In genomic region chr15:81796228-81796627, GRCm38 (mm10) we compare ENCODE assay signal across 8 mouse cellular contexts. TPM values are rescaled to one million over a fixed set of nuclear protein-coding genes. Genes with fewer than 3 reads are reported as not detected.
DNase-seq lines count a peak whose midpoint lies in the region; ATAC-seq and TF ChIP-seq lines count a peak whose summit lies in the region.
"Had no signal": no experiment of that assay in that cellular context is flagged by ENCODE, and none has a peak within 500 bp of the region (broad histone marks: within the 10 kb centered on the region; RNA-seq: fewer than 3 reads in every experiment).

No protein-coding gene starts in this region.

- no peak for TF ChIP-seq POLR2A in liver, adult 2 months (IDR thresholded peaks at IDR 0.05; ENCODE audit: extremely low read depth, insufficient read depth, low read length)
- TF ChIP-seq POLR2A in kidney, adult 2 months (IDR thresholded peaks at IDR 0.05; ENCODE audit: low read depth, low read length), result no peak

- no peak overlapping the region for H3K4me3 ChIP-seq in liver, adult 2 months (ENCODE audit: insufficient read depth, low read depth, low read length)
- H3K4me3 ChIP-seq in liver, embryonic 11.5 days (ENCODE audit: low read depth, low read length), result no peak overlapping the region
- H3K4me3 ChIP-seq in kidney, adult 2 months (ENCODE audit: insufficient read depth, low read depth, low read length), result no peak overlapping the region
- H3K4me3 ChIP-seq in neural tube, embryonic 12.5 days, result no peak overlapping the region
- no peak overlapping the region for H3K4me3 ChIP-seq in forebrain, embryonic 10.5 days
- H3K4me3 ChIP-seq: limb, embryonic 13.5 days had no signal

- H3K79me2 ChIP-seq in liver, adult 2 months (ENCODE audit: control insufficient read depth, insufficient read depth, low read length), result no peaks in the 10 kb centered on the region

- H3K27ac ChIP-seq in liver, adult 2 months (replicated peaks; ENCODE audit: insufficient read depth, low read depth, low read length), result no peak overlapping the region
- no peak overlapping the region for H3K27ac ChIP-seq in liver, embryonic 11.5 days (ENCODE audit: low read depth, low read length)
- peak overlapping the region; percentile 58 for H3K27ac ChIP-seq in kidney, adult 2 months (ENCODE audit: insufficient read depth, low read depth, low read length)
- H3K27ac ChIP-seq in neural tube, embryonic 12.5 days, result no peak overlapping the region
- H3K27ac ChIP-seq in forebrain, embryonic 10.5 days, result no peak overlapping the region
- H3K27ac ChIP-seq: limb, embryonic 13.5 days had no signal

- no peaks in the 10 kb centered on the region for H3K9me3 ChIP-seq in liver, embryonic 11.5 days (ENCODE audit: control insufficient read depth, low read length)
- H3K9me3 ChIP-seq in neural tube, embryonic 12.5 days, result no peaks in the 10 kb centered on the region
- no peaks in the 10 kb centered on the region for H3K9me3 ChIP-seq in forebrain, embryonic 10.5 days
- H3K9me3 ChIP-seq: limb, embryonic 13.5 days had no signal

- TF ChIP-seq CTCF in liver, adult 2 months (IDR thresholded peaks at IDR 0.05; ENCODE audit: low read depth, low read length), result peak; percentile 54
- TF ChIP-seq CTCF in kidney, adult 2 months (conservative IDR thresholded peaks at IDR 0.05; ENCODE audit: insufficient read depth, insufficient read length, low read depth, low read length), result peak; percentile 61

- H3K4me1 ChIP-seq in liver, adult 2 months (ENCODE audit: control insufficient read depth, insufficient read depth, low read length), result peaks cover 7% of the 10 kb centered on the region
- H3K4me1 ChIP-seq in liver, embryonic 11.5 days (replicated peaks; ENCODE audit: control insufficient read depth, insufficient read depth, low read length), result peaks cover 5% of the 10 kb centered on the region; the same call in 1 of the 2 replicates
- peaks cover 25% of the 10 kb centered on the region for H3K4me1 ChIP-seq in kidney, adult 2 months (ENCODE audit: control insufficient read depth, insufficient read depth, low read length)
- H3K4me1 ChIP-seq in neural tube, embryonic 12.5 days, result no peaks in the 10 kb centered on the region
- H3K4me1 ChIP-seq in forebrain, embryonic 10.5 days, result no peaks in the 10 kb centered on the region
- H3K4me1 ChIP-seq: limb, embryonic 13.5 days had no signal

- DNase-seq in liver, adult 2 months (ENCODE audit: extremely low read depth, low read depth, low spot score), result peak; percentile 56
- no peak for DNase-seq in liver, embryonic 11.5 days (ENCODE audit: low spot score)
- DNase-seq in kidney, adult 2 months, result peak; percentile 77
- no peak for DNase-seq in spleen, postnatal 36 days (ENCODE audit: low spot score in 2 of 2)
- DNase-seq in forebrain, embryonic 10.5 days (ENCODE audit: extremely low spot score, low spot score), result no peak

- no peaks in the 10 kb centered on the region for H3K27me3 ChIP-seq in liver, adult 2 months (ENCODE audit: control insufficient read depth, insufficient read depth, low read length)
- H3K27me3 ChIP-seq in liver, embryonic 11.5 days (replicated peaks; ENCODE audit: control insufficient read depth, insufficient read depth, low read length), result no peaks in the 10 kb centered on the region
- H3K27me3 ChIP-seq in kidney, adult 2 months (replicated peaks; ENCODE audit: control insufficient read depth, insufficient read depth, low read length), result no peaks in the 10 kb centered on the region
- no peaks in the 10 kb centered on the region for H3K27me3 ChIP-seq in neural tube, embryonic 12.5 days (replicated peaks)
- H3K27me3 ChIP-seq in forebrain, embryonic 10.5 days (ENCODE audit: poor library complexity, severe bottlenecking), result no peaks in the 10 kb centered on the region
- H3K27me3 ChIP-seq: limb, embryonic 13.5 days had no signal

- H3K36me3 ChIP-seq in liver, adult 2 months (ENCODE audit: control insufficient read depth, insufficient read depth, low read length), result no peaks in the 10 kb centered on the region
- peaks cover 18% of the 10 kb centered on the region for H3K36me3 ChIP-seq in liver, embryonic 11.5 days (ENCODE audit: control insufficient read depth, insufficient read depth, low read length)
- H3K36me3 ChIP-seq in kidney, adult 2 months (ENCODE audit: control insufficient read depth, insufficient read depth, low read length), result no peaks in the 10 kb centered on the region
- H3K36me3 ChIP-seq in neural tube, embryonic 12.5 days, result peaks cover 48% of the 10 kb centered on the region
- H3K36me3 ChIP-seq in forebrain, embryonic 10.5 days (replicated peaks), result peaks cover 55% of the 10 kb centered on the region

- WGBS in liver, adult 2 months, result 54% methylated on average over 3 of the region's 3 CpGs
- WGBS in liver, embryonic 11.5 days, result 80% methylated on average over 3 of the region's 3 CpGs
- 35% methylated on average over 3 of the region's 3 CpGs for WGBS in kidney, adult 2 months
- 80% methylated on average over 3 of the region's 3 CpGs for WGBS in neural tube, embryonic 12.5 days
- WGBS in forebrain, embryonic 10.5 days, result 73% methylated on average over 3 of the region's 3 CpGs

- no peak overlapping the region for H3K9ac ChIP-seq in liver, adult 2 months (ENCODE audit: low read depth, low read length)
- H3K9ac ChIP-seq in liver, embryonic 11.5 days (ENCODE audit: low read depth, low read length), result no peak overlapping the region
- no peak overlapping the region; the same call in 1 of the 2 replicates for H3K9ac ChIP-seq in neural tube, embryonic 12.5 days
- H3K9ac ChIP-seq: limb, embryonic 13.5 days had no signal

- no peak overlapping the region for H3K4me2 ChIP-seq in liver, embryonic 11.5 days
- no peak overlapping the region for H3K4me2 ChIP-seq in neural tube, embryonic 12.5 days (replicated peaks)
- H3K4me2 ChIP-seq: limb, embryonic 13.5 days had no signal

- no peak for ATAC-seq in liver, embryonic 11.5 days (replicated peaks; ENCODE audit: low FRiP score)
- peak; percentile 66; the same call in 1 of the 2 replicates for ATAC-seq in common myeloid progenitor, adult 5-6 weeks (replicated peaks; ENCODE audit: low read depth, poor library complexity, severe bottlenecking)
- ATAC-seq in neural tube, embryonic 12.5 days (ENCODE audit: low FRiP score, low read depth), result peak; percentile 33; the same call in 1 of the 2 replicates

RNA-seq across cellular contexts. Expression of gene Tef, which starts 6.0 kb away (rescaled TPM):
- total RNA-seq in liver, adult 2 months (2014; rRNA removed), result 156 and 163 TPM in 2 replicates
- 34.6 and 35.0 TPM in 2 replicates for polyA plus RNA-seq in liver, adult 2 months (2012; rRNA removed)
- polyA plus RNA-seq in liver, embryonic 11.5 days (2014; fragmentation: Nextera tagmentation; extraction: Ambion mirVana), result 12.0 and 12.6 TPM in 2 replicates
- 11.3 and 20.6 TPM in 2 replicates for total RNA-seq in common myeloid progenitor, adult 5-6 weeks (2017)
- polyA plus RNA-seq in kidney, adult 2 months (2012; rRNA removed), result 121 and 131 TPM in 2 replicates
- 23.2 and 24.9 TPM in 2 replicates for polyA plus RNA-seq in neural tube, embryonic 12.5 days (2016; fragmentation: Nextera tagmentation; extraction: Ambion mirVana)
- polyA plus RNA-seq in forebrain, embryonic 10.5 days (2016; fragmentation: Nextera tagmentation; extraction: Ambion mirVana), result 13.5 and 13.7 TPM in 2 replicates

RNA-seq across cellular contexts. Expression of gene Rangap1, which starts 50.9 kb away (rescaled TPM):
- 32.8 and 33.1 TPM in 2 replicates for total RNA-seq in liver, adult 2 months (2014; rRNA removed)
- polyA plus RNA-seq in liver, adult 2 months (2012; rRNA removed), result 21.6 and 24.8 TPM in 2 replicates
- polyA plus RNA-seq in liver, embryonic 11.5 days (2014; fragmentation: Nextera tagmentation; extraction: Ambion mirVana), result 134 and 139 TPM in 2 replicates
- total RNA-seq in common myeloid progenitor, adult 5-6 weeks (2017), result 113 and 121 TPM in 2 replicates
- polyA plus RNA-seq in kidney, adult 2 months (2012; rRNA removed), result 24.6 and 25.8 TPM in 2 replicates
- polyA plus RNA-seq in neural tube, embryonic 12.5 days (2016; fragmentation: Nextera tagmentation; extraction: Ambion mirVana), result 134 and 140 TPM in 2 replicates
- 196 and 198 TPM in 2 replicates for polyA plus RNA-seq in forebrain, embryonic 10.5 days (2016; fragmentation: Nextera tagmentation; extraction: Ambion mirVana)

RNA-seq across cellular contexts. Expression of gene Zc3h7b, which starts 51.4 kb away (rescaled TPM):
- 7.4 TPM in 2 replicates for total RNA-seq in liver, adult 2 months (2014; rRNA removed)
- polyA plus RNA-seq in liver, adult 2 months (2012; rRNA removed), result 11.9 and 13.1 TPM in 2 replicates
- 23.4 and 24.2 TPM in 2 replicates for polyA plus RNA-seq in liver, embryonic 11.5 days (2014; fragmentation: Nextera tagmentation; extraction: Ambion mirVana)
- total RNA-seq in common myeloid progenitor, adult 5-6 weeks (2017), result 27.9 and 31.5 TPM in 2 replicates
- 46.5 and 47.3 TPM in 2 replicates for polyA plus RNA-seq in kidney, adult 2 months (2012; rRNA removed)
- 40.3 and 48.3 TPM in 2 replicates for polyA plus RNA-seq in neural tube, embryonic 12.5 days (2016; fragmentation: Nextera tagmentation; extraction: Ambion mirVana)
- polyA plus RNA-seq in forebrain, embryonic 10.5 days (2016; fragmentation: Nextera tagmentation; extraction: Ambion mirVana), result 43.4 and 44.3 TPM in 2 replicates

Comparison
In these comparisons a context has a peak if more than half of its experiments do, and no peak if none do; other contexts are left out.
1. DNase-seq: peak in liver, adult 2 months (single experiment) and kidney, adult 2 months (single experiment); none in liver, embryonic 11.5 days (single experiment), spleen, postnatal 36 days (0 of 2) and forebrain, embryonic 10.5 days (single experiment).